Mouse (Mus musculus) MEL-GATA-1-ER (cell line): Measurements from ENCODE around the gene Afm.

Source experiments
- DNase-seq: peaks from one replicate; pipeline ENCODE4 v3.0.0-alpha.2; 2012; ENCODE audit warnings: low read depth; ENCODE audit errors: extremely low read depth

Afm gene

GRCm38 (mm10) chr5:90518356-90519100 is at the start of gene Afm:
TSS of gene Afm (plus strand) at chr5:90518932.
- no peak for DNase-seq

DNA sequence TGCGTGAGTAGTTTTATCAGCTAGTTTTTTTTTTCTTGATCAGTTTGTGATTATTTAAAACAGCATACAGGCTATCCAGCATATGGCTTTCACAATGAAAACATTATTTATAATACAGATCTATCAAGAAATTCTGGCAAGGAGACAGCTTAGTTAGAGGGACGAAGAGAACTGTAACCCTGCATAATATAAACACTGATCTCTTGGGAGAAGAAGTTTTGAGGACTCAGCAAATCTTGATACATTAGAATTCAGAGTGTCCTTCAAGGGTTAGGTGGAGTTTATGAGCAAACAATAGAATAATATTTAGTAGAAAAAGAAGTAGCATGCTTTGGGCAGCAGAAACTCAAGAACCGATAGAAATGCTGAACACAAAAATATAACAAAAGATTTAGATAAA is 47.9 kb upstream of the Afm start:
- no peak for DNase-seq

DNA sequence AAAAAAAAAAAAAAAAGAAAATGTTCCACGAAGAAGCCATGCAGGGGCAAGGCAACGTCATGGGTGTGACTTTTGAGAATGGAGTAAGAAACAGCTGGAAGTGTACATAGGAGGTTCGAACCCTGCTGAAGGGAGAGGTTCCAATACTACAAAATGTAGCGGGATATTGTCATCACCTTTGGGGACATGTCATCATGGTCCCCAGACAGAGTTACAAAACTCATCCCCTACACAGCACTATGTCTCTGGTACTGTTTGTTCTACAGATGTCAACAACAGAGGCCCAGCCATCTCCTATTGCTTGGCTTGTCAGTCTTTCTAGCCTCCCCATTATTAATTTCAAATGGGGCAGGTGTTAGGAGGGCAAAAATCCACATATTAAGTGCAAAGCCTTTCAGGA is 44.8 kb upstream of the Afm start:
- no peak for DNase-seq

- DNase-seq: no peak
These were observed 44.4 kb upstream of the Afm start for GRCm38 (mm10) chr5:90474369-90474768.

DNA sequence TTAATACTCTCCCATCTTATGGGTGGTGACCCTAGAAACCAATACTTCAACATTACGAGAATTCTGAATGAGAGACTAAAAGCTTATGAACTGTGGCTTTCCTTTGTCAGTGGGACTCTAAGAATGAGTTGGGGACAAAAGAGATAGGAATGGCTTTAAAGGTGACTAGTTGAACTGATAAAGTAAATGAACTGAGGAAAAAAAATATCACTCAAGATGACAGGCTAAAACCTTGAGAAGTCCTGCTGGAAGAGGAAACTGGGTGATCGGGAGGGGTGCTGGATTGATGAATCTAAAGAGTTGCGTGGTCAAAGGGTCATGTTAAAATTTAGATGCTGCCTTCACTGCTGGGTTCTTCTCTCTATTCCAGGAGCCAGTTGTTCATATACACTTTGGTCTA is 42.0 kb upstream of the Afm start:
- DNase-seq: no peak

DNA sequence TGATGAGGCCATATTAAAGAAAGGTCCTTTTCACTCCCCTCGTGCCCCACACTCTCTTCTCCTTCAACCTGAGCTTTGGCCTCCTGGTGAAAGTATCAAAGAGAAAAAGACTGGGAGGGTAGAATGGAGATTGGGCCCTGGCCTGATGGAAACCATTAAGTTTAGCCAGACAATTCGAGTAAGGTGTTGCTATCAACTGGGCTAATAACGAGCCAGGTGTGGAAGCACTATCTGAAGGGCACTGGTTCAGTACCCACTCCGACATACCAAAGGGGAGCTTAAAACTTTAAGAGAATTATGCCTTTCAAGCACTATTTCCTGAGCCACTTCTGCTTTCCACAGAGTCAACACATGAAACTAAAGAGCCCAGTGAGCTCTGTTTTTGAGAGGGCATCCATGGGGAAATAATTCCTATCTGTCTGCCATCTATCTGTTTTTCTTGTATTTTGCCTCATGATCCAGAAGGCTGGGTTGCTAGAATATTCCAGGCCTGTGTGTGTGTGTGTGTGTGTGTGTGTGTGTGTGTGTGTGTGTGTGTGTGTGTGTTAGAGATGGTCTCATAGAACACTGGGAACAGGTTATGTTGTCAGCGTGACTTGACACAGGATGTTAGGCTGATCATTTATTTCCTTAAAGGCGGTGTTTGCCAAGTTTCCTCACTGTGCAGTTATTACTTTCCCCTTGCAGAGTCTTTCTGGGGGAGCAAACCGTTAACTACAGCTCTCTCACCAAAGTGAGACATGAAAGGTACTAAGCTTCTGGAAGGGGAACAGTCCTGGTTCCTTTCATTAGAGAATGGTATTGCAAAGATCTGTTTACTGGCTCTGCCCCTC is 41.2 kb upstream of the Afm start:
- no peak for DNase-seq

DNA sequence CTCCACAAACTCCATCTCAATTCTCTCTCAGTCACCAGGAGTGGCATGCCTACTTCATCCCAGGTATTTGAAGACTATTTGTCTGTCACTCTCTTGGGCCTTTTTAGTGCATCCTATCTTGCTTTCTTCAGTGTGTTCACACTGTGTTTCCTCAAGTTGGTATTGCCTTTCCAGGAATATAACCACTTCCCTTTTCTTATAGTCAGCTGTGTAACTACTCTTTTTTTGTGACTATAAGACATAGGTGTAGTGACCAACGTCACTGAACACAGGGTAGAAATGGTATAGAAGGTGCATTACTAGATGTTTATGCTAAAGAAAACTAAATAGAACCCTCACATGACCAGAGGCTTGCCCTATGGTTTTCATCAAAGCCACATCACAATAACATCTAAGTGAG is 39.8 kb upstream of the Afm start:
- DNase-seq: peak; percentile 5

- DNase-seq: no peak
These were observed 33.1 kb upstream of the Afm start for GRCm38 (mm10) chr5:90485597-90485996.

DNA sequence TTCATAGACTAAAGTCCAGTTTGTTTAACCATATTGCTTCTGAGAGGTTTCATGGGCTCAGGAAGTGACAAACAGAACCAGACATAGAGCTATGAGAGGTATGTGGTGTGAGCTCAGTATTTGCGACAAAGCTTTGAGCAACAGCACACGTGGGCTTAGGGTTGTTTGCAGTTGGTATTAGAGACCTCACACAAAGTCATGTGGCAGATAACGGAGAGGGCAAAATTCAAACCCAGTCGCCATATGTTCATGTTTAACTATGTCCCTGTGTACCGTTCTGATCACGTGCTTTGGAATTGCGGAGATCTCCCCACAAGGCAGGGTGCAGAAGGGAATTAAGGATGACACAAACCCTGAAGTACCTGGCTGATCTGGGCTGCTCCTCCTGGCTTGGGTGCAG is 30.4 kb upstream of the Afm start:
- DNase-seq: no peak

- DNase-seq: no peak
These were observed 28.2 kb upstream of the Afm start, which contains the start of gene Afp for GRCm38 (mm10) chr5:90490518-90490917. TSS of gene Afp (plus strand) at chr5:90490737.

DNA sequence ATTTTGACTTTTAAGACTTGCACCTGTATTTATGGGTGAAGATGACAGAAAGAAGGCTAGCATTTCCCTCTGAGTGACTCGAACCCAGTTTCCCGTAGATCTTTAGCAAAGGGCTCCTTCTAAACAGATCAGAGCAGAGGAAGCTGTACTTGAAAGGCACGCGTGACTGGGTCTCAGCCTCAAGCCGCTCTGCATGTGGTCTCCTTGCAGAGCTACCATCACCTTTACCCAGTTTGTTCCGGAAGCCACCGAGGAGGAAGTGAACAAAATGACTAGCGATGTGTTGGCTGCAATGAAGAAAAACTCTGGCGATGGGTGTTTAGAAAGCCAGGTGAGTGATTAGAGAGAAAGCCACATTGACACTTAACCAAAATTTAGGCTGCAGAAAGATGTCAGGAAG is 26.3 kb upstream of the Afm start:
- no peak for DNase-seq

GRCm38 (mm10) chr5:90494308-90494707 is 24.4 kb upstream of the Afm start:
- DNase-seq: no peak

- DNase-seq: no peak
These were observed 19.2 kb upstream of the Afm start for GRCm38 (mm10) chr5:90499509-90499908.

DNA sequence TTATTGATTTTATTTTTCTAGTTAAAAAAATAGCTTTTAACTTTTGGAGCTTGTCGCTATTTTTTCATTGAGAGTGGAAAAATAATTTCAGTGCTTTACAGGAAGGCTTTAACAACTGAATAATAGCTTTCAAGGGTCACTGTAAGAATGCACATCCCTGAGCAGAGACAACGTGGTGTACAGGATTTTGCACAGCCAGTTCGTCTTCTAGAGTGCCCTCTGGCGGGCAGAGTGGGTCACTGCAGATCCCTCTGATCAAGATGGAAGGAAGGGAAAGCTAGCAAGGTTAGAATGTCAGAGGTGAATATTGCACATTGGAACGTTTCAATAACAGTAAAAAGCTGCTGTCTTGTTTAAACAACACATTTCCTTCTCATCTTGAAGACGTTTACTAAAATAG is 18.0 kb upstream of the Afm start:
- DNase-seq: peak; percentile 36

GRCm38 (mm10) chr5:90501752-90502151 is 17.0 kb upstream of the Afm start:
- no peak for DNase-seq

DNA sequence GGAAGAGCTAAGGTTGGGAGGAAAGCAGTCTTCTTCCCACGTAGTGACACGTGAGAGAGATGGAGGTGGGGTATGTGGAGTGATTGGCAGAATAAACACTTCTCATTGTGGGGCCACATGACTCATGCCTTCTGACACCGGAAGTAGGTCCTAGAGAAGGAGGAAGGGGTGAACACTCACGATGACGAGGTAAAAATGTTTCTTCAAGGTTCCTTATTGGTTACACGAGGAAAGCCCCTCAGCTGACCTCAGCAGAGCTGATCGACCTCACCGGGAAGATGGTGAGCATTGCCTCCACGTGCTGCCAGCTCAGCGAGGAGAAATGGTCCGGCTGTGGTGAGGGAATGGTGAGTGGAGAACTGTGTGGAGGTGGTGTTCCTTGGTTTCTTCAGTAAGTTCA is 14.0 kb upstream of the Afm start:
- no peak for DNase-seq

- no peak for DNase-seq
These were observed 12.2 kb upstream of the Afm start for GRCm38 (mm10) chr5:90506507-90506906.

DNA sequence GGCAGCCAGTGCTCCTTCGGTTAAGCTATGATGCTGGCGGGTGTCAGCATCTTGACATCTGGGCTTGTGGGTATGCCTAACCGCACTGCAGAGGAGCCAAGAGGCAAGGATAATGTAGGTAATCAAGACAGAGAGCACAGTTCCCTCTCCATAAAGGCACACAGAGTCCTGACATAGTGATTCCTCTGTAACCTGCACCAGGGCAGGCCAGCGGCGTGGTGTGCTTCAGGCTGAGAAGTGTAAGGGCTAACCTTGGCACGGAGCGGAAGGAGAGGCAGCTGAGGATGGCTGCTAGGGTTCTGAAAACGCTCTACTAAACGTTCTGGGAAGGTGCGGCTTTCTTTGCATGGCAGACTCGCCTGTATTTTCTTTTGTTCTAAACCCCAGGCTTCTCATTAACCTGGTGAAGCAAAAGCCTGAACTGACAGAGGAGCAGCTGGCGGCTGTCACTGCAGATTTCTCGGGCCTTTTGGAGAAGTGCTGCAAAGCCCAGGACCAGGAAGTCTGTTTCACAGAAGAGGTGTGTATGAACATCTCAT is 11.3 kb upstream of the Afm start:
- no peak for DNase-seq

DNA sequence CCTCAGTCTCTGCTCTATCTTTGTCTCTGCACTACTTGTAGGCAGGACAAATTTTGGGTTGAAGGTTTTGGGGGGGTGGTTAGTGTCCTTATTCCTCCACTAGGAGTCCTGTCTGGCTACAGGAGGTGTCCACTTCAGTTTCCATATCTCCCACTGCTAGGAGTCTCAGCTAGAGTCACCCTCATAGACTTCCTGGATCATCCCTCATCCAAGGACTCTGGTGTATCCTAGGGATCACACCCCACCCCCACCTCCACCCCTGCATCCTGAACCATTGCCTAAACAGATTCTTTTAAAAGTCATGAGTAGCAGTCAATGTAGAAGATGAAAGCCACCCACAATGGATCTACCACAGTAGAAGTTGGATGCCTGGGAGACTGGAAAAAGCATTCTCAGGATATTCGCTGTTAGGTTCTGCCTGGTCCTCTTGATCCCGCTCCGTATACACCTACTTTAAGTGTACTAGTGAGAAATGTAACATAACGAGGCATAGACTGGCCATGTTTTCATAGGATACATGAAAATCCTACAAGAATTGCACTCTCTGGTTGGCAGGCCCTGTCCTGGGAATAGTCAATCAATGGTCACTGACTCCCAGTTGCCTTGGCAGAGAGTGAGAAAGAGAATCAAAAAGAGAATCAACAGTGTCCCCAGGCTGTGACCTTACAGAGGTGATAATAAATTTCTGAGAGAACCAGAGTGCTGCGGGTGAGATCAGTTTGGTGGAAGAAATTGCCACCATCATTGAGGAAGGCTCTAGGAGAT is 8.7 kb upstream of the Afm start:
- no peak for DNase-seq

DNA sequence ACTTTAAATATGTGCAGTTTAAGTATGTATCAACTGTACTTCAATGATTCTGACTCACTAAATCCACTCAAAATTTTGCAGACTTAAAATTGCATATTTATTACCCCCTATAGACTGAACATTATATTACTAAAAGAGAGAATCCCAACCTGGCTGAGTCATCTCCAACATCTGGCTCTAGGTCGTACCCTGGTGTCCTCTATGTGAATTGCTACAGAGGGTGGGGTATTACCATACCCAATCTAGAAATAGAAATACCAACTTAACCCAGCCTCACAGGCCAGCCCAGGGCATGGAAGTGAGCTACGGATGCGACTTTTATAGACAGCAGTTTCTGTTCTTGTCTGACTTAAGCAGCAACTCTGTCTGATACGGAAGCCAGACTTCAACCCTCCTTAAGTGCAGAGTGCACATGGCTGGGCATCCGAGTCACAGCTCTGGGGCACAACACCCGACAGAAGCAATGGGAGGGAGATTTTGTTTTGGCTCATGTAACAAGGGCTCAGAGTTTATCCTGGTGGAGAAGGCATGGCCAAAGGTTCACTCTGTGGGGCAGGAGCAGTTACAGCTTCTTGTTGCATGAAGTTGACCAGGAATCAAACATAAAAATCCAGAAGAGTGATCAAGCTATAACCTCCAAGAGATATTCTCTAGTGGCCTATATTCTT is 6.3 kb upstream of the Afm start:
- DNase-seq: no peak

DNA sequence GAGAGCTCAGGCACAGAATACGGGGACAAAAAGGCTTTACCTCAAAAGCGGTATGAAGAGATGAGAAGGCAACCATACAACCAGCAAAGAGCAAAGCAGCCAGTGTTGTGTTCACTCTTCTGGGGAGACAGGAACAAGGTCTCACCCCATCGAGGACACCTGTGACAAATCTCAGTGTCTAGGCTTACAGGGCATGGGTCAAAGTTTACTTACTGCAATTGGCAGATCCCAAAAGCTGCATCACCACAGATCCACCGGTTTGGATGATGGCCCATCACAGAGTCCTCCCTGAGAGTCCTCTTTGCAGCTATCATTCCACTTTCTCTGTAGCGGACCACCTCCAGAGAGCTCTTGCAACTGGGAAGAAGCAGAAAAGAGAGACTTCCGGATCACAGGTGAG is 3.2 kb upstream of the Afm start:
- no peak for DNase-seq
